Mouse (Mus musculus) CH12.LX (cell line): Measurements from ENCODE around the gene Cttnbp2nl.

Experiments
- E2F4 ChIP-seq: IDR thresholded peaks from 2 replicates; pipeline ENCODE4 v1.6.1; 2011; ENCODE audit warnings: low read depth, low read length, improper control_type of control experiment; ENCODE audit not compliant: insufficient replicate concordance
- MAFK ChIP-seq: IDR thresholded peaks from 2 replicates; pipeline ENCODE4 v1.6.1; 2011; ENCODE audit warnings: low read length, improper control_type of control experiment; ENCODE audit not compliant: insufficient replicate concordance
- MAX ChIP-seq: IDR thresholded peaks from 2 replicates; pipeline ENCODE4 v1.6.1; 2011; ENCODE audit warnings: low read length, improper control_type of control experiment

DNA sequence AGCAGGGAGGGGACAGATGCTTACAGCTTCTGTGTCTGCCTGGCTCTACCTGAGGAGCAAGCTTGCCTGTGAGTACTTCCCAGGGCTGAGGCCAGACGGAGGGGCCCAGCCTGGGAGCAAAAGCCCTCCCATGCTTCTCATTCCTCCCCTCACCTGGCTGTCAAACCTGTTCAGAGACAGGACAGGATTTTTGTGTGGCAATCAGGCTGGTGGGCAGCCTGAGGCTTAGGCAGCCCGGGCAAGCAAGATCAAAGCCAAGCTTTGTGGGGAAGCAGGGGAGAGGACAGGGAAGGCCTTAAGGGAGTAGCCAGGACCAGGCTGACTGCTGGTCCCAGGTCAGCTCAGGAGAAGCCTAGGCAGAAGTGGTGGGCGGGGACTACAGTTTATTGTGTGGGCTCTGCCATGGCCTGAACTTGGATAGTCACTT, 58.5 kb downstream of the Cttnbp2nl start:
- TF ChIP-seq E2F4 (no peak), MAX (no peak), MAFK (no peak)
